Mouse (Mus musculus) liver, embryonic 15.5 days (tissue): ENCODE data around the gene Ralgps2. TPM values are rescaled to one million over a fixed set of nuclear protein-coding genes. Genes with fewer than 3 reads are reported as not detected.

Source experiments
- ATAC-seq: fragments of 200-750 bp; cut with Nextera tagmentation; 2 replicates; pipeline ENCODE4 v1.8.0; 2017; ENCODE audit warnings: moderate number of reproducible peaks, mild to moderate bottlenecking, moderate library complexity; ENCODE audit not compliant: insufficient read depth
- H3K27ac ChIP-seq: fragments of 300-500 bp; sonication (generic); replicated peaks from 2 replicates; pipeline ENCODE4 v1.5.1; 2015; ENCODE audit warnings: mild to moderate bottlenecking, inconsistent platforms
- H3K27me3 ChIP-seq: fragments of 300-500 bp; sonication (generic); 2 replicates; pipeline ENCODE4 v1.6.1; 2015; ENCODE audit warnings: mild to moderate bottlenecking, inconsistent platforms
- H3K36me3 ChIP-seq: fragments of 300-500 bp; sonication (generic); replicated peaks from 2 replicates; pipeline ENCODE4 v1.6.1; 2015; ENCODE audit warnings: moderate library complexity, mild to moderate bottlenecking, inconsistent platforms
- H3K4me1 ChIP-seq: fragments of 300-500 bp; sonication (generic); replicated peaks from 2 replicates; pipeline ENCODE4 v1.6.1; 2015; ENCODE audit warnings: inconsistent platforms
- H3K4me2 ChIP-seq: fragments of 300-500 bp; sonication (generic); 2 replicates; pipeline ENCODE4 v1.6.1; 2015; ENCODE audit warnings: moderate library complexity, mild to moderate bottlenecking, inconsistent platforms
- H3K4me3 ChIP-seq: fragments of 300-500 bp; sonication (generic); replicated peaks from 2 replicates; pipeline ENCODE4 v1.5.1; 2015; ENCODE audit warnings: mild to moderate bottlenecking, inconsistent platforms
- H3K9ac ChIP-seq: fragments of 300-500 bp; sonication (generic); 2 replicates; pipeline ENCODE4 v1.6.1; 2015; ENCODE audit warnings: moderate library complexity, mild to moderate bottlenecking, inconsistent platforms
- H3K9me3 ChIP-seq: fragments of 300-500 bp; sonication (generic); replicated peaks from 2 replicates; pipeline ENCODE4 v1.6.1; 2016; ENCODE audit warnings: inconsistent platforms
- WGBS: fragments of 180-500 bp; shearing (Covaris S2); methylation state at CpG from one replicate; pipeline ENCODE4 v1.1.7; 2015; ENCODE audit warnings: mixed read lengths; ENCODE audit not compliant: insufficient replicate concordance; 5-methylcytosine and 5-hydroxymethylcytosine counted together
- polyA plus RNA-seq: library from polyadenylated mRNA; unstranded; fragments of >200 nt; fragmentation: Nextera tagmentation; extraction: Ambion mirVana; gene quantifications from 2 replicates; pipeline ENCODE4 v1.2.1, GENCODE M21; 2015

Ralgps2 gene
- polyA plus RNA-seq, 1 experiment from 2014 or later: 14.7 TPM

- WGBS: 80% methylated on average over 3 of the region's 3 CpGs
- no peaks in the 10 kb centered on the region for H3K9me3 ChIP-seq
- no peak overlapping the region for H3K27ac ChIP-seq
- no peaks in the 10 kb centered on the region for H3K36me3 ChIP-seq
- ATAC-seq: no peak
- no peaks in the 10 kb centered on the region for H3K27me3 ChIP-seq
- no peak overlapping the region for H3K4me2 ChIP-seq
- no peaks in the 10 kb centered on the region for H3K4me1 ChIP-seq
- H3K4me3 ChIP-seq: no peak overlapping the region
- no peak overlapping the region for H3K9ac ChIP-seq
Observed at GRCm38 (mm10) chr1:156765311-156765710, 174.1 kb downstream of the Ralgps2 start.

DNA sequence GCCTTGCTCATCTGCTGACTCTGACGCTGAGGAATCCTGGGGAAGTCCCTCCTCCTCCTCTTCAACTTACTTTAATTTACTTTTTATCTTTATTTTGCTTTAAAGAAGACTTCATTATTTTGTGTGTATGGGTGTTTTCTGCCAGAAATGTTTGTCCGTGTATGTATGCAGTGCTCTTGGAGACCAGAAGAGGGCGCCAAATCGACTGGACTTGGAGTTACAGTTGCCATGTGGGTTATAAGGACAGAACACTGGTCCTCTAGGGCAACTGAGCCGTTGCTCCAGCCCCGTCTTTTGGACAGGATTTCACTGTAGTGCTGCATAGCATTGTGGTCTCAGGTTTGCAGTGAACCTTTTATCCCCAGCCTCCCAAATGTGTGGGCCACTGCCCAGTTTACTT is 174.8 kb downstream of the Ralgps2 start:
- no peaks in the 10 kb centered on the region for H3K9me3 ChIP-seq
- H3K27ac ChIP-seq: no peak overlapping the region
- WGBS: 64% methylated on average over 6 of the region's 6 CpGs
- no peak overlapping the region for H3K4me2 ChIP-seq
- H3K27me3 ChIP-seq: no peaks in the 10 kb centered on the region
- no peak overlapping the region for H3K4me3 ChIP-seq
- H3K36me3 ChIP-seq: no peaks in the 10 kb centered on the region
- no peaks in the 10 kb centered on the region for H3K4me1 ChIP-seq
- ATAC-seq: no peak
- no peak overlapping the region for H3K9ac ChIP-seq

DNA sequence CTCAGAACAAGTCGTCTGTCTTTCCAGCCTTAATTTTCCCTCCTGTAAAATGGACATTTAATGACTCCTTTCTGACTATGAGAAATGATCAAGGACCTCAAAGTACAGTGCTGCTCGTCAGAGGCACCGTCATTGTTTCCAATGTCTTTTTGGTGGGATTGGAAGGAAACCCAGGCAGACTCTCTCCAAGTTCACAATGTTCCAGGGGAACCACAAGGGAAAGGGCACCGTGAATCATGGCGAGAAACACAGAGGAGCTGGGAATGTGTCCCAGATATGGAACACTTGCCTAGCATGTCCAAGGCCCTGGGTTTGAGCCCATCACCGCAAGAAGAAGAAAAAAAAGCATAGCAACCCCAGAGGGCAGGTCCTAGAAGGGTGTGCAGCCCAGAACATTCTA is 176.1 kb downstream of the Ralgps2 start:
- H3K4me1 ChIP-seq: no peaks in the 10 kb centered on the region
- H3K36me3 ChIP-seq: no peaks in the 10 kb centered on the region
- no peak overlapping the region for H3K4me3 ChIP-seq
- H3K27me3 ChIP-seq: no peaks in the 10 kb centered on the region
- no peak overlapping the region for H3K9ac ChIP-seq
- WGBS: 74% methylated on average over 6 of the region's 6 CpGs
- no peaks in the 10 kb centered on the region for H3K9me3 ChIP-seq
- H3K4me2 ChIP-seq: no peak overlapping the region
- ATAC-seq: no peak
- no peak overlapping the region for H3K27ac ChIP-seq

GRCm38 (mm10) chr1:156761430-156761801 is 178.0 kb downstream of the Ralgps2 start:
- no peak for ATAC-seq
- H3K36me3 ChIP-seq: no peaks in the 10 kb centered on the region
- WGBS: 67% methylated on average over 10 of the region's 10 CpGs
- no peaks in the 10 kb centered on the region for H3K27me3 ChIP-seq
- H3K27ac ChIP-seq: no peak overlapping the region
- no peak overlapping the region for H3K4me2 ChIP-seq
- H3K9ac ChIP-seq: no peak overlapping the region
- no peaks in the 10 kb centered on the region for H3K9me3 ChIP-seq
- no peak overlapping the region for H3K4me3 ChIP-seq
- no peaks in the 10 kb centered on the region for H3K4me1 ChIP-seq

- H3K4me1 ChIP-seq: no peaks in the 10 kb centered on the region
- no peak overlapping the region for H3K4me2 ChIP-seq
- WGBS: 69% methylated on average over 13 of the region's 13 CpGs
- no peak overlapping the region for H3K4me3 ChIP-seq
- no peaks in the 10 kb centered on the region for H3K9me3 ChIP-seq
- peaks cover 3% of the 10 kb centered on the region; the same call in 1 of the 2 replicates for H3K27me3 ChIP-seq
- H3K9ac ChIP-seq: no peak overlapping the region
- H3K36me3 ChIP-seq: no peaks in the 10 kb centered on the region
- no peak overlapping the region for H3K27ac ChIP-seq
- ATAC-seq: no peak
Observed at GRCm38 (mm10) chr1:156760549-156761429, 178.6 kb downstream of the Ralgps2 start.

DNA sequence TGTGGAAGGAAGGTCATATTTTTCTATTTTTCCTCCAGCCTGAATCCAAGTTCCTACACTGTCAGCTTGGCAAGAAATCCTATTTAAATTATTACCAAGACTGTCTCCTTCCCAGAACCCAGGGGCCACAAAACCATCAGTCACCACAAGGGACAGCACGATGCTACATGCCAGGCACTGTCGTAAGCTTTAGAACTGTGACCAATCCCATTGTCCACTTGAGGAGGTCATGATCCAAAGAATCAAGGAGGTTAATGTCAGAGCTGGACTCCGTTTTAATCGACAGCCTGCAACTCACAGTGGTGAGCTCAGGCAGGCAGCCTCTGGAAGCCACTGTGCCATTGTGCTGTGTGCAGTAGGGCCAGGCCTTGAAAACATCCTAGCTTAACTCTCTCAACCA is 181.1 kb downstream of the Ralgps2 start:
- Histone ChIP-seq H3K27me3 (peaks cover 10% of the 10 kb centered on the region; the same call in 1 of the 2 replicates), H3K4me3 (no peak overlapping the region), H3K27ac (no peak overlapping the region), H3K9me3 (no peaks in the 10 kb centered on the region), H3K9ac (no peak overlapping the region), H3K4me1 (peaks cover 2% of the 10 kb centered on the region; the same call in 1 of the 2 replicates), H3K36me3 (no peaks in the 10 kb centered on the region), H3K4me2 (no peak overlapping the region)
- WGBS: 70% methylated on average over 4 of the region's 4 CpGs
- no peak for ATAC-seq

GRCm38 (mm10) chr1:156754608-156755413 is 184.6 kb downstream of the Ralgps2 start:
- Histone ChIP-seq H3K27ac (no peak overlapping the region; the same call in 1 of the 2 replicates), H3K4me3 (no peak overlapping the region), H3K4me1 (peaks cover 33% of the 10 kb centered on the region), H3K9ac (no peak overlapping the region), H3K9me3 (no peaks in the 10 kb centered on the region), H3K27me3 (peaks cover 10% of the 10 kb centered on the region; the same call in 1 of the 2 replicates), H3K4me2 (no peak overlapping the region), H3K36me3 (no peaks in the 10 kb centered on the region)
- ATAC-seq: no peak
- 47% methylated on average over 15 of the region's 15 CpGs for WGBS

Other genes with a start within 250 kb of the Ralgps2 start
- gene Fam20b, start 220.5 kb downstream of the Ralgps2 start, polyA plus RNA-seq: 9.2 and 9.3 TPM in 2 replicates
- gene Angptl1, start 101.1 kb downstream of the Ralgps2 start, polyA plus RNA-seq: 0.69 and 0.78 TPM in 2 replicates
- gene Tex35, start 169.1 kb upstream of the Ralgps2 start, polyA plus RNA-seq: not detected in 2 replicates